Mouse (Mus musculus): Measurements from ENCODE around the gene Hes2. TPM values are rescaled to one million over a fixed set of nuclear protein-coding genes. Genes with fewer than 3 reads are reported as not detected.

The Hes2 gene
- total and polyA plus RNA-seq, 3 experiments: 0.04 to 0.33 TPM; not detected in 1

GRCm38 (mm10) chr4:152178916-152179705 is 20.4 kb downstream of the Hes2 start:
- Histone ChIP-seq H3K4me1 (ENCODE audit: insufficient read depth, low read depth, low read length) (peaks cover 58% of the 10 kb centered on the region), H3K36me3 (replicated peaks) (peaks cover 41% of the 10 kb centered on the region), H3K9me3 (replicated peaks) (no peaks in the 10 kb centered on the region), H3K4me3 (ENCODE audit: low read depth, low read length) (peak overlapping the region; percentile 87), H3K27me3 (ENCODE audit: insufficient read depth, low read length) (no peaks in the 10 kb centered on the region)
- DNase-seq (ENCODE audit: low spot score) (no peak), ATAC-seq (ENCODE audit: extremely low read depth, insufficient number of reproducible peaks, low FRiP score, poor library complexity, severe bottlenecking) (no peak)
- TF ChIP-seq CTCF (IDR thresholded peaks at IDR 0.05; ENCODE audit: low read depth, low read length) (no peak), TAL1 (conservative IDR thresholded peaks at IDR 0.05; ENCODE audit: low read depth, low read length) (no peak), GATA2 (IDR thresholded peaks at IDR 0.05; ENCODE audit: borderline replicate concordance, low read depth, low read length) (no peak), GATA1 (IDR thresholded peaks at IDR 0.05; ENCODE audit: borderline replicate concordance, low read length) (no peak)

- Histone ChIP-seq H3K9me3 (replicated peaks) (no peaks in the 10 kb centered on the region), H3K4me1 (ENCODE audit: insufficient read depth, low read depth, low read length) (peaks cover 67% of the 10 kb centered on the region), H3K36me3 (replicated peaks) (peaks cover 46% of the 10 kb centered on the region), H3K27me3 (ENCODE audit: insufficient read depth, low read length) (no peaks in the 10 kb centered on the region), H3K4me3 (ENCODE audit: low read depth, low read length) (peak overlapping the region; percentile 10; the same call in 1 of the 2 replicates)
- ATAC-seq (ENCODE audit: extremely low read depth, insufficient number of reproducible peaks, low FRiP score, poor library complexity, severe bottlenecking): no peak
- no peak for DNase-seq (ENCODE audit: low spot score)
- TF ChIP-seq GATA2 (IDR thresholded peaks at IDR 0.05; ENCODE audit: borderline replicate concordance, low read depth, low read length) (no peak), CTCF (IDR thresholded peaks at IDR 0.05; ENCODE audit: low read depth, low read length) (no peak), GATA1 (IDR thresholded peaks at IDR 0.05; ENCODE audit: borderline replicate concordance, low read length) (no peak), POLR2AphosphoS5 (IDR thresholded peaks at IDR 0.05; ENCODE audit: insufficient replicate concordance, low read depth, low read length) (no peak), TAL1 (conservative IDR thresholded peaks at IDR 0.05; ENCODE audit: low read depth, low read length) (no peak)
Measured at GRCm38 (mm10) chr4:152179946-152180660, 21.4 kb downstream of the Hes2 start.

GRCm38 (mm10) chr4:152182205-152182604 is 23.5 kb downstream of the Hes2 start:
- Histone ChIP-seq H3K27me3 (ENCODE audit: insufficient read depth, low read length) (no peaks in the 10 kb centered on the region), H3K4me1 (ENCODE audit: insufficient read depth, low read depth, low read length) (peaks cover 69% of the 10 kb centered on the region), H3K9me3 (replicated peaks) (no peaks in the 10 kb centered on the region), H3K4me3 (ENCODE audit: low read depth, low read length) (no peak overlapping the region), H3K36me3 (replicated peaks) (peaks cover 54% of the 10 kb centered on the region)
- TF ChIP-seq TAL1 (conservative IDR thresholded peaks at IDR 0.05; ENCODE audit: low read depth, low read length) (no peak), GATA2 (IDR thresholded peaks at IDR 0.05; ENCODE audit: borderline replicate concordance, low read depth, low read length) (no peak), GATA1 (IDR thresholded peaks at IDR 0.05; ENCODE audit: borderline replicate concordance, low read length) (no peak), POLR2AphosphoS5 (IDR thresholded peaks at IDR 0.05; ENCODE audit: insufficient replicate concordance, low read depth, low read length) (no peak), CTCF (IDR thresholded peaks at IDR 0.05; ENCODE audit: low read depth, low read length) (no peak)
- ATAC-seq (ENCODE audit: extremely low read depth, insufficient number of reproducible peaks, low FRiP score, poor library complexity, severe bottlenecking): no peak
- DNase-seq (ENCODE audit: low spot score): no peak

GRCm38 (mm10) chr4:152184353-152185035 is 25.8 kb downstream of the Hes2 start:
- Histone ChIP-seq H3K9me3 (replicated peaks) (no peaks in the 10 kb centered on the region), H3K4me1 (ENCODE audit: insufficient read depth, low read depth, low read length) (peaks cover 63% of the 10 kb centered on the region), H3K36me3 (replicated peaks) (peaks cover 67% of the 10 kb centered on the region), H3K27me3 (ENCODE audit: insufficient read depth, low read length) (no peaks in the 10 kb centered on the region), H3K4me3 (ENCODE audit: low read depth, low read length) (no peak overlapping the region)
- DNase-seq (ENCODE audit: low spot score) (no peak), ATAC-seq (ENCODE audit: extremely low read depth, insufficient number of reproducible peaks, low FRiP score, poor library complexity, severe bottlenecking) (no peak)
- TF ChIP-seq GATA2 (IDR thresholded peaks at IDR 0.05; ENCODE audit: borderline replicate concordance, low read depth, low read length) (no peak), GATA1 (IDR thresholded peaks at IDR 0.05; ENCODE audit: borderline replicate concordance, low read length) (no peak), TAL1 (conservative IDR thresholded peaks at IDR 0.05; ENCODE audit: low read depth, low read length) (no peak), CTCF (IDR thresholded peaks at IDR 0.05; ENCODE audit: low read depth, low read length) (no peak), POLR2AphosphoS5 (IDR thresholded peaks at IDR 0.05; ENCODE audit: insufficient replicate concordance, low read depth, low read length) (no peak)

GRCm38 (mm10) chr4:152185137-152185509 is 26.5 kb downstream of the Hes2 start:
- Histone ChIP-seq H3K4me3 (ENCODE audit: low read depth, low read length) (no peak overlapping the region; the same call in 1 of the 2 replicates), H3K9me3 (replicated peaks) (no peaks in the 10 kb centered on the region), H3K36me3 (replicated peaks) (peaks cover 67% of the 10 kb centered on the region), H3K4me1 (ENCODE audit: insufficient read depth, low read depth, low read length) (peaks cover 63% of the 10 kb centered on the region), H3K27me3 (ENCODE audit: insufficient read depth, low read length) (no peaks in the 10 kb centered on the region)
- DNase-seq (ENCODE audit: low spot score) (no peak), ATAC-seq (ENCODE audit: extremely low read depth, insufficient number of reproducible peaks, low FRiP score, poor library complexity, severe bottlenecking) (peak; percentile 61)
- TF ChIP-seq GATA1 (IDR thresholded peaks at IDR 0.05; ENCODE audit: borderline replicate concordance, low read length): no peak
- TF ChIP-seq CTCF (IDR thresholded peaks at IDR 0.05; ENCODE audit: low read depth, low read length): no peak
- no peak for TF ChIP-seq TAL1 (conservative IDR thresholded peaks at IDR 0.05; ENCODE audit: low read depth, low read length)
- no peak for TF ChIP-seq GATA2 (IDR thresholded peaks at IDR 0.05; ENCODE audit: borderline replicate concordance, low read depth, low read length)
- TF ChIP-seq POLR2AphosphoS5 (IDR thresholded peaks at IDR 0.05; ENCODE audit: insufficient replicate concordance, low read depth, low read length): no peak

All from G1E (cell line).